Mouse (Mus musculus): Measurements from ENCODE around the gene Smad1.
"Not testable (repeated sequence)": the region's sequence is repeated elsewhere in the genome, so short reads cannot be mapped to it uniquely, and the experiment has no call there.

Smad1 gene

DNA sequence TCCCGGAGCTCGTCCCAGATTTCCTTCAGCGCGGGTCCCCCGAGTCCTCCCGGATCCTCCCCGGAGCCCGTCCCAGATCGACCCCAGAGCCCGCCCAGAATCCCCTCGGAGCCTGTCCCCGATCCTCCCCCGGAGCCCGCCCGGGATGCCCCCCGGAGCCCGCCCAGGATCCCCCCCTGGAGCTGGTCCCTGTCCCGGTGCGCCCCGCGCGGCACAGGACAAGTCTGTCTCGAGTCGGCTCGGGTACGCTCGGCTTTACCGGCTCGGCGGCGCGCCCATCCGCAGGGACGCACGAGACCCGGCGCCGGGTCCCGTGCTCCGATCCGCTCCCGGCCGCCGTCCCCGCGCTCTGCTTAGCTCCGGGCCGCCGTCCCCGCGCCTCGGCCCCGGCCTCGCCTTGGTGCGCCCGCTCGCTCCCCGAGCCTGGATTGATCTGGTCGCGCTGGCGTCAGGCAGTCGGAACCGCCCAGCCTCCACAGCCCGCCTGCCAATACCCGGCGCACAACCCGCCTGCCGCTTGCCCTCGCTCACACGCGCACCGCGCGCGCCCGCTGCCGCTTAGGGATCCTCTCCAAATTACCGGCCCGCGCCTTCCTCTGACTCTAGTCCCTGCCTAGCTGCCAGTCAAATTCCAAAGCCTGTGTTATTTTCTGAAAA lies at the start of gene Smad1:
Gene Smad1 (minus strand): TSS at position 525 of the 657 bp plus-strand sequence.
- peak; percentile 64 for DNase-seq (ENCODE audit: low read depth)

- no peak for DNase-seq (ENCODE audit: low read depth)
Observed at GRCm38 (mm10) chr8:79447260-79447853, 48.0 kb upstream of the Smad1 start.

DNA sequence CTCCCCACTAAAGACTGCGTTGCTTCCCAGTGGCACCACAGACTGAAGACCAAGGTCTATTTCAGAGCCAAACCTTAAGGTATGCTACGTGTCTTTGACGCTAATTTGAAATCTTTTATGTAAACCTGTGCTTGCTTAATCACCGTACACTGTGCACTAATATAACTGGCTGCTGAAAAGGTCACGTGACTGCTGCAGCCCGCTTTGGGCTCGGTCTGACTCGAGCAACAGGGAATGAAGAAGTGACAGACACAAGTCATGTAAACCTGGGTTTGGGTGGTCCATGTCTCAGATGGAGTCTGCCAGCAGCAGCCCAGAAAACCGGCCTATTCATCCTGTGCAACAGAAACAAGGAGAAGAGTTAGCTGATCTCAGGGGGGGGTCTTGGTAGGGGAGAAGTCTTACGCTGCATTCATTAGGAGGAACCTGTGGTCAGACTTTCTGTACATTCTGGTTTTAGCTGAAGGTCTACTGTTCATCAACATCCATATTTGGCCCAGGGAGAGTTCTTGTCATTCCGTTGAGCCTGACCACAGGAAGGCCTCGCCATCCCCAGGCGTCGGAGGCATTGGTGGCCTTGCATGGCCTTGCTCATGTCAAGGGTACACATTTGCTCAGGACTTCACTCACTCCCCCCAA lies 44.3 kb upstream of the Smad1 start:
- DNase-seq (ENCODE audit: low read depth), result no peak

- DNase-seq (ENCODE audit: low read depth), result no peak
Observed at GRCm38 (mm10) chr8:79433953-79434500, 34.7 kb upstream of the Smad1 start.

- peak; percentile 16 for DNase-seq (ENCODE audit: low read depth)
Observed at GRCm38 (mm10) chr8:79414907-79415306, 15.6 kb upstream of the Smad1 start.

DNA sequence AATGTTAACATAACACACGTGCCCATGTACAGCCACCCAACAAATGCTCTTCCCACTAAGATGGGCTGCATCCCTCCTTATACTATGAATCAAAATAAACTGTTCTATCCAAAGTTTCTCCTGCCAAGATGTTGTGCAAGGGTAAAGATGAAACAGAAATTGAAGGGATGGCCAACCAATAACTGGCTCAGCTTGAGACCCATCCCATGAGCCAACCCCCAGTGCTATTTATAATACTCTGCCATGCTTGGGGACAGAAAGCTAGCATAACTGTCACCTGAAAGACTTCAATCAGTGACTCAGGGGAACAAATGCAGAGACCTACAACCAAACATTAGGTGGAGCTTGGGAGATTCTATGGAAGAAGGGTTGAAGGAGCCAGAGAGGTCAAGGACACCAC lies 11.2 kb upstream of the Smad1 start:
- no peak for DNase-seq (ENCODE audit: low read depth)

DNA sequence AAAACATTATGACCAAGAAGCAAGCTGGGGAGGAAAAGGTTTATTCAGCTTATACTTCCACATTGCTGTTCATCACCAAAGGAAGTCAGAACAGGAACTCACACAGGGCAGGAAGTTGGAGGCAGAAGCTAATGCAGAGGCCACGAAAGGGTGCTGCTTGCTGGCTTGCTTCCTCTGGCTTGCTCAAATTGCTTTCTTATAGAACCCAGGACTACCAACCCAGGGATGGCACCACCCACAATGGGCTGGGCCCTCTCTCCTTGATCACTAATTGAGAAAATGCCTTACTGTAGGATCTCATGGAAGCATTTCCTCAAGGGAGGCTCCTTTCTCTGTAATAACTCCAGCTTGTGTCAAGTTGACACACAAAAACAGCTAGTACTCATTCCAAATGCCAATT lies 8.0 kb upstream of the Smad1 start:
- not testable (repeated sequence) for DNase-seq (ENCODE audit: low read depth)

GRCm38 (mm10) chr8:79404895-79405557 lies 5.7 kb upstream of the Smad1 start:
- DNase-seq (ENCODE audit: low read depth), result no peak

- no peak for DNase-seq (ENCODE audit: low read depth)
Observed at GRCm38 (mm10) chr8:79400671-79401070, 1.4 kb upstream of the Smad1 start.

- DNase-seq (ENCODE audit: low read depth), result no peak
Observed at GRCm38 (mm10) chr8:79398251-79398981, 902 bp downstream of the Smad1 start.

DNA sequence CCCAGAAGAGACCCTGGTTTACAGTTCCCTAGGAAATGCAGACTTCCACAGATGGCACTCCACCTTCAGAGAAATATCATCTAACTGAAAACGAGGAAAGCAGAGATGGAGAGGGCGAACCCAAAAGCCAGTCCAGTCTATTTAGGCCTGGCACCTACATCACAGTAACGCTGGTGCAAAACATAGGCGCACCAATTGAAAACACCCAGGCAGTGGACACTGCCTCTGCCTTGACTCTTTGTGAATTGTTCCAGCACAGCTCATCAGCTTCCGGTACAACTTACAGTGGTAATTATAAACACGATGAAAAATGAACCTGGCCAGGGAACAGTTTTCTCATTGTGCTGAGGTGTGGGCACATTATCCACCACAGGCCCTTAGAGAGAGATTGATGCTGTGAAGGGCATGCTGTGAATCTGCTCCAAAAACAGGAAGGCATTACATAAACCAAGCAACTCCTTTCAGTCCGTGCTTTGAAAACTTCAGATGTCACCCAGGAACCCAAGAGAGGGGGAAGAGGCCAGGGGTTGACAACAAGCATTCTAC lies 1.5 kb downstream of the Smad1 start:
- no peak for DNase-seq (ENCODE audit: low read depth)

DNA sequence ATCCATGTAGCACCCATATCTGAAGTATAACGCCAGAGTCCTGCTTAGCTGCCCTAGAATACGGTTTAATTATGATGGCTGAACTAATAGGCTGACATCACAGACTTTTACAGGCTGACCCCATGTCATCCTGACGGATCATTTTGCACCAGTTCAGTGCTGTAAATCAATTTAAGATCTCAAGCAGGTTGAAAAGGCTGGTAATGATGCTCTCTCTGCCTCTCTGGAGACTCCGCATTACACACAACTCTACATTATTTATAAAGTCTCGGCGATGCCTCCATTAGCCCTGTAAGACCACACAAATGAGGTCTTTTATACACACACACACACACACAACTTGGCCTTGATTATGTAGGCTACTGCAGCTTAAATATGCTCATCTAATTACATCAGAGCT lies 2.4 kb downstream of the Smad1 start:
- DNase-seq (ENCODE audit: low read depth), result no peak

- DNase-seq (ENCODE audit: low read depth), result no peak
Observed at GRCm38 (mm10) chr8:79394009-79394408, 5.3 kb downstream of the Smad1 start.

DNA sequence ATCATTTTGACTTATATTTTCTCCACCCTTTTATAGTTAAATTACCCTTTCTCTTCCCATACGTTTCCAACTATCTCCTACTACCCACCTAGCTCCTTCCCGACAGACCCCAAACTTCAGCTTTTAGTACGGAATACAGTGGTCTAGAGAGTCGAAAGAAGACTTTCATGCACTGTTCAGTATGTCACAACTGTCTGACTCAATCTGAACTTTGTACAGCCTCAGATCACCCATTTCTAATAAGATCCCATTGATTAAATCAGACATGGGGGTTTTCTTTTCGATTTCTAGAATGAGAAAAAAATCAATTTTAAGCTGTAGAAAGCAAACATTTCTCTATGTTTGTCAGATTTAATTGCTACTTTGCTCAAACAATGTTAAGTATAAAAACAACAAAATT lies 6.1 kb downstream of the Smad1 start:
- DNase-seq (ENCODE audit: low read depth), result no peak

DNA sequence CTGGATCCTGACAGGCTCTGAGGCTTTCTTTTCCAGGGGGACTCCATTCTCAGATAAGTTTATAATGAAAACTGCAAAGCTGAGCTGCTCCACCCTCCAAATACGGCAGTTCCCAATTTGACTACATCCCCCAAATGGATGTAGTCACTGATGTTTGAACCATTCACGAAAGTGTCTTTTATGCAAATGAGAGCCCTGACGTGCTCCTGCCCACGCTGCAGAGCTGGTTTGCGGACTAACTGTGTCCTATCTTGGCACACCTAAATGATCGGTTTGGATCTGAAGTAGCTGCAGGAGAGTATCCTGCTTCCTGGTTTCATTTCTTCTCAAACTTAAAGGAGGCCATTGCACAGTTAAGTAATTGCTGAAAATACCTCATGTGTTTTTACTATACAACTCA lies 6.7 kb downstream of the Smad1 start:
- DNase-seq (ENCODE audit: low read depth), result no peak

GRCm38 (mm10) chr8:79391454-79391853 lies 7.9 kb downstream of the Smad1 start:
- no peak for DNase-seq (ENCODE audit: low read depth)

- DNase-seq (ENCODE audit: low read depth), result no peak
Observed at GRCm38 (mm10) chr8:79389074-79389786, 10.1 kb downstream of the Smad1 start.

GRCm38 (mm10) chr8:79386831-79387230 lies 12.5 kb downstream of the Smad1 start:
- DNase-seq (ENCODE audit: low read depth), result no peak

DNA sequence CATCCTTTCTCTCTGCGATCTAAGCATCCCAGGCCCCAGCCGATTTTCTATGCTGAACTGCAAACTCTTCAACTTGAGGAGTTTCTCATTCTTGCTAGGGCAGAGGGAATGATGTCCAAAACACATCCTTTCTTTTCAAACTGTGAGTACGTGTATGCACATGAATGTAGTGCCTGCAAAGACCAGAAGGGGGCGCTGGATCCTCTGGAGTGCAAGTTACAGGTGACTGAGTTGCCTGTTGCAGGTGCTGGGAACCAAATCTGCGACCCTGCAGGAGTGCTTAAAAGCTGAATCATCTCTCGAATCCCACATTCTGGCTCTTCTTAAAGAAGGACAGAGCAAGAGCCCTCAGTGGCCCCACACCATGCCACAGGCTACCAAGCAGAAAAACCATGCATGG lies 13.0 kb downstream of the Smad1 start:
- no peak for DNase-seq (ENCODE audit: low read depth)

- DNase-seq (ENCODE audit: low read depth), result no peak
Observed at GRCm38 (mm10) chr8:79384276-79385271, 14.7 kb downstream of the Smad1 start.
